Mouse (Mus musculus) E14TG2a.4 (cell line): ENCODE measurements around the gene Ift27.

Experiments used
- CTCF ChIP-seq: conservative IDR thresholded peaks from 2 replicates; pipeline ENCODE4 v1.5.1; 2014; ENCODE audit warnings: low read length
- NANOG ChIP-seq: IDR thresholded peaks from 2 replicates; pipeline ENCODE4 v1.6.1; 2014; ENCODE audit warnings: borderline replicate concordance, low read length, mixed read lengths

DNA sequence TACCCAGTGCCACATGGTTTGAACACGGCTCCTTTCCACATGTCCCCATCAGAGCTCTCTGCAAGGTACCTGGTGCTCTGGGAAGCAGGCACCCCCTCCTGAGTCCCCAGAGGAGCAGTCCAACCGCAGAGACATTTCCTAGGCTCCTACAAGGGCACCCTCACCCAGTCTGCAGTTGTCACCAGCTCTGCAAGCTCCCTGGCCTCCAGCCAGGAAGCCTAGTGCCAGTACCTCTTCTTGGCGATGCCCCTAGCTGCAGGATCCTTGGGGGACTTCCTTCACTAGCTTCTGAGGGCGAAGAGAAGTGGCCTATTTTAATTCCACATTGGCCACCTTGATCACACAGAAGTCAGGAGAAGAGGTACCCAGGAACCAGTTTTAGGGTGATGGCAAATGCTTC lies 16.1 kb downstream of the Ift27 start:
- TF ChIP-seq CTCF (no peak), NANOG (no peak)
